Mouse (Mus musculus): ENCODE results near the gene Rnase10.

DNA sequence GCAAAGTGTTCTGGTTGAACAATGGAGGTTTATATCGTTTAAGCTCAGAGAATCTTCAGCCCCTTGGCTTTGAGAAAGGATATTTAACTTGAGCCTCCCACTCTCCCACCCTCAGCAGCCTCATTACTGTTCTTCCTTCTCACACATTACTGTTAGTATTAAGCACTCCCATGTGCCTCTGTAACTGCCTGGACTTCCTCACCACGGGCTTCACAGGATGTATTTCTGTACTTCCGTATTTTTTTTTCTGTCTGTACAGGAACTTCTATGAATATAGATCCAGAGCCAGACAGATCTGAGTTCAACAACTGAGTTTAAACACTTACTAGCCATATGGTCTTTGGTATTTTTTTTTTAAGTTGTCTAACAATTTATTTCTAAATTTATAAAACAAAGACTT is 10.5 kb upstream of the Rnase10 start:
- TF ChIP-seq CTCF (IDR thresholded peaks at IDR 0.05; ENCODE audit: borderline replicate concordance, extremely low read depth, insufficient read depth, insufficient read length) (no peak), POLR2A (IDR thresholded peaks at IDR 0.05; ENCODE audit: borderline replicate concordance, extremely low read depth, insufficient read depth, insufficient read length, poor library complexity, severe bottlenecking) (no peak)

Measured in brain, embryonic 14.5 days (tissue).